Mouse (Mus musculus): Measurements from ENCODE around the gene H2al2a. TPM values are rescaled to one million over a fixed set of nuclear protein-coding genes. Genes with fewer than 3 reads are reported as not detected.

Gene H2al2a
- not detected in 2 replicates for total RNA-seq (2014; rRNA removed)
- polyA plus RNA-seq (2015; fragmentation: Nextera tagmentation; extraction: Ambion mirVana), result not detected in 2 replicates

- H3K27me3 ChIP-seq (ENCODE audit: insufficient read depth, low read length), result no peaks in the 10 kb centered on the region
- DNase-seq, result no peak
- no peak within 1 kb of the TSS for H3K27ac ChIP-seq (ENCODE audit: low read depth, low read length)
- no peak for TF ChIP-seq CTCF (IDR thresholded peaks at IDR 0.05; ENCODE audit: low read depth)
- no peak within 1 kb of the TSS for H3K4me3 ChIP-seq (ENCODE audit: low read depth, low read length)
- H3K4me1 ChIP-seq (ENCODE audit: insufficient read depth), result no peaks in the 10 kb centered on the region
- H3K36me3 ChIP-seq (ENCODE audit: insufficient read depth), result no peaks in the 10 kb centered on the region
- H3K9me3 ChIP-seq (ENCODE audit: low read length), result no peaks in the 10 kb centered on the region
- no peak within 1 kb of the TSS for H3K4me2 ChIP-seq (ENCODE audit: low read depth)
- no peak within 1 kb of the TSS for H3K9ac ChIP-seq
- no peak for ATAC-seq
Measured at GRCm38 (mm10) chr2:17996858-17997257, at the start of gene H2al2a. Gene H2al2a, minus strand, starts transcription at chr2:17996958.

- DNase-seq (peak; percentile 63), ATAC-seq (no peak)
- no peaks in the 10 kb centered on the region for H3K9me3 ChIP-seq (ENCODE audit: low read length)
- no peaks in the 10 kb centered on the region for H3K36me3 ChIP-seq (ENCODE audit: insufficient read depth)
- peak overlapping the region; percentile 83 for H3K4me2 ChIP-seq (ENCODE audit: low read depth)
- WGBS, result 4% methylated on average over 4 of the region's 4 CpGs
- peaks cover 17% of the 10 kb centered on the region for H3K4me1 ChIP-seq (ENCODE audit: insufficient read depth)
- peak overlapping the region; percentile 96 for H3K27ac ChIP-seq (ENCODE audit: low read depth, low read length)
- peak overlapping the region; percentile 97 for H3K9ac ChIP-seq
- H3K4me3 ChIP-seq (ENCODE audit: low read depth, low read length), result peak overlapping the region; percentile 77
- no peak for TF ChIP-seq CTCF (IDR thresholded peaks at IDR 0.05; ENCODE audit: low read depth)
- H3K27me3 ChIP-seq (ENCODE audit: insufficient read depth, low read length), result no peaks in the 10 kb centered on the region
Measured at GRCm38 (mm10) chr2:18046186-18046585, 49.4 kb upstream of the H2al2a start.

GRCm38 (mm10) chr2:18045781-18046181 is 49.0 kb upstream of the H2al2a start:
- no peaks in the 10 kb centered on the region for H3K36me3 ChIP-seq (ENCODE audit: insufficient read depth)
- H3K27ac ChIP-seq (ENCODE audit: low read depth, low read length), result peak overlapping the region; percentile 96; the same call in 1 of the 2 replicates
- peak overlapping the region; percentile 77 for H3K4me3 ChIP-seq (ENCODE audit: low read depth, low read length)
- H3K9me3 ChIP-seq (ENCODE audit: low read length), result no peaks in the 10 kb centered on the region
- H3K9ac ChIP-seq, result peak overlapping the region; percentile 97
- peaks cover 21% of the 10 kb centered on the region for H3K4me1 ChIP-seq (ENCODE audit: insufficient read depth)
- WGBS, result 9% methylated on average over 6 of the region's 6 CpGs
- peak overlapping the region; percentile 83 for H3K4me2 ChIP-seq (ENCODE audit: low read depth)
- TF ChIP-seq CTCF (IDR thresholded peaks at IDR 0.05; ENCODE audit: low read depth), result no peak
- DNase-seq, result peak; percentile 65
- ATAC-seq, result no peak
- H3K27me3 ChIP-seq (ENCODE audit: insufficient read depth, low read length), result no peaks in the 10 kb centered on the region

GRCm38 (mm10) chr2:18045143-18045780 is 48.5 kb upstream of the H2al2a start:
- H3K4me3 ChIP-seq (ENCODE audit: low read depth, low read length), result peak overlapping the region; percentile 77
- WGBS, result 4% methylated on average over 7 of the region's 7 CpGs

GRCm38 (mm10) chr2:18041199-18041885 is 44.6 kb upstream of the H2al2a start:
- no peak for TF ChIP-seq CTCF (IDR thresholded peaks at IDR 0.05; ENCODE audit: low read depth)
- Histone ChIP-seq H3K4me1 (ENCODE audit: insufficient read depth) (peaks cover 26% of the 10 kb centered on the region), H3K4me3 (ENCODE audit: low read depth, low read length) (peak overlapping the region; percentile 10; the same call in 1 of the 2 replicates), H3K27ac (ENCODE audit: low read depth, low read length) (peak overlapping the region; percentile 72), H3K4me2 (ENCODE audit: low read depth) (peak overlapping the region; percentile 70), H3K9ac (peak overlapping the region; percentile 58), H3K9me3 (ENCODE audit: low read length) (no peaks in the 10 kb centered on the region), H3K36me3 (ENCODE audit: insufficient read depth) (no peaks in the 10 kb centered on the region), H3K27me3 (ENCODE audit: insufficient read depth, low read length) (no peaks in the 10 kb centered on the region)
- 9% methylated on average over 14 of the region's 14 CpGs for WGBS
- peak; percentile 75 for ATAC-seq
- peak; percentile 67 for DNase-seq

More at GRCm38 (mm10) chr2:18045143-18045780, 48.5 kb upstream of the H2al2a start:
- no peak for TF ChIP-seq CTCF (IDR thresholded peaks at IDR 0.05; ENCODE audit: low read depth)
- Histone ChIP-seq H3K36me3 (ENCODE audit: insufficient read depth) (no peaks in the 10 kb centered on the region), H3K4me2 (ENCODE audit: low read depth) (peak overlapping the region; percentile 83), H3K9ac (peak overlapping the region; percentile 97), H3K27ac (ENCODE audit: low read depth, low read length) (no peak overlapping the region), H3K4me1 (ENCODE audit: insufficient read depth) (peaks cover 26% of the 10 kb centered on the region), H3K27me3 (ENCODE audit: insufficient read depth, low read length) (no peaks in the 10 kb centered on the region), H3K9me3 (ENCODE audit: low read length) (no peaks in the 10 kb centered on the region)
- ATAC-seq (no peak), DNase-seq (no peak)

- Histone ChIP-seq H3K9ac (peak overlapping the region; percentile 58), H3K4me1 (ENCODE audit: insufficient read depth) (peaks cover 26% of the 10 kb centered on the region), H3K27me3 (ENCODE audit: insufficient read depth, low read length) (no peaks in the 10 kb centered on the region), H3K27ac (ENCODE audit: low read depth, low read length) (peak overlapping the region; percentile 72), H3K9me3 (ENCODE audit: low read length) (no peaks in the 10 kb centered on the region), H3K36me3 (ENCODE audit: insufficient read depth) (no peaks in the 10 kb centered on the region), H3K4me2 (ENCODE audit: low read depth) (peak overlapping the region; percentile 70), H3K4me3 (ENCODE audit: low read depth, low read length) (peak overlapping the region; percentile 10; the same call in 1 of the 2 replicates)
- 16% methylated on average over 27 of the region's 27 CpGs for WGBS
- peak; percentile 36 for ATAC-seq
- no peak for TF ChIP-seq CTCF (IDR thresholded peaks at IDR 0.05; ENCODE audit: low read depth)
- DNase-seq, result peak; percentile 78
Measured at GRCm38 (mm10) chr2:18040347-18041160, 43.8 kb upstream of the H2al2a start.

Measured in forebrain, postnatal 0 days (tissue).